Mouse (Mus musculus) embryonic facial prominence, embryonic 12.5 days (tissue): ENCODE results near the gene Ppp1cb. TPM values are rescaled to one million over a fixed set of nuclear protein-coding genes. Genes with fewer than 3 reads are reported as not detected.

Experiments
- ATAC-seq: fragments of 200-750 bp; cut with Nextera tagmentation; 2 replicates; pipeline ENCODE4 v1.8.0; 2017; ENCODE audit not compliant: insufficient number of reproducible peaks, insufficient read depth, low FRiP score, low TSS enrichment
- H3K27ac ChIP-seq: fragments of 300-500 bp; sonication (generic); 2 replicates; pipeline ENCODE4 v1.5.1; 2016; ENCODE audit warnings: mild to moderate bottlenecking
- H3K27me3 ChIP-seq: fragments of 300-500 bp; sonication (generic); 2 replicates; pipeline ENCODE4 v1.6.1; 2016; ENCODE audit warnings: mild to moderate bottlenecking, moderate library complexity
- H3K36me3 ChIP-seq: fragments of 300-500 bp; sonication (generic); 2 replicates; pipeline ENCODE4 v1.6.1; 2016; ENCODE audit warnings: mild to moderate bottlenecking
- H3K4me1 ChIP-seq: fragments of 300-500 bp; sonication (generic); 2 replicates; pipeline ENCODE4 v1.6.1; 2016
- H3K4me2 ChIP-seq: fragments of 300-500 bp; sonication (generic); replicated peaks from 2 replicates; pipeline ENCODE4 v1.6.1; 2016; ENCODE audit warnings: mild to moderate bottlenecking, moderate library complexity
- H3K4me3 ChIP-seq: fragments of 300-500 bp; sonication (generic); 2 replicates; pipeline ENCODE4 v1.5.1; 2016; ENCODE audit warnings: mild to moderate bottlenecking
- H3K9ac ChIP-seq: fragments of 300-500 bp; sonication (generic); 2 replicates; pipeline ENCODE4 v1.6.1; 2016; ENCODE audit warnings: mild to moderate bottlenecking, moderate library complexity
- H3K9me3 ChIP-seq: fragments of 300-500 bp; sonication (generic); 2 replicates; pipeline ENCODE4 v1.6.1; 2016; ENCODE audit warnings: mild to moderate bottlenecking, moderate library complexity
- WGBS: fragments of 180-500 bp; shearing (Covaris S2); methylation state at CpG from one replicate; pipeline ENCODE4 v1.1.7; 2016; 5-methylcytosine and 5-hydroxymethylcytosine counted together
- polyA plus RNA-seq: library from polyadenylated mRNA; unstranded; fragments of >200 nt; fragmentation: Nextera tagmentation; extraction: Ambion mirVana; gene quantifications from 2 replicates; pipeline ENCODE4 v1.2.1, GENCODE M21; 2016

Gene Ppp1cb
- polyA plus RNA-seq, 1 experiment from 2014 or later: 199 TPM

GRCm38 (mm10) chr5:32508766-32509165, 50.1 kb downstream of the Ppp1cb start:
- Histone ChIP-seq H3K9ac (no peak overlapping the region), H3K9me3 (no peaks in the 10 kb centered on the region), H3K27ac (no peak overlapping the region), H3K4me2 (no peak overlapping the region), H3K27me3 (no peaks in the 10 kb centered on the region), H3K36me3 (peaks cover 11% of the 10 kb centered on the region; the same call in 1 of the 2 replicates), H3K4me3 (no peak overlapping the region), H3K4me1 (no peaks in the 10 kb centered on the region)
- no peak for ATAC-seq
- WGBS: 76% methylated on average over 3 of the region's 3 CpGs

- Histone ChIP-seq H3K9me3 (no peaks in the 10 kb centered on the region), H3K36me3 (no peaks in the 10 kb centered on the region), H3K4me2 (no peak overlapping the region), H3K9ac (no peak overlapping the region), H3K4me3 (no peak overlapping the region), H3K4me1 (no peaks in the 10 kb centered on the region), H3K27me3 (no peaks in the 10 kb centered on the region), H3K27ac (no peak overlapping the region)
- no peak for ATAC-seq
- 49% methylated on average over 1 of the region's 1 CpGs for WGBS
Observed at GRCm38 (mm10) chr5:32520381-32520780, 61.7 kb downstream of the Ppp1cb start.

DNA sequence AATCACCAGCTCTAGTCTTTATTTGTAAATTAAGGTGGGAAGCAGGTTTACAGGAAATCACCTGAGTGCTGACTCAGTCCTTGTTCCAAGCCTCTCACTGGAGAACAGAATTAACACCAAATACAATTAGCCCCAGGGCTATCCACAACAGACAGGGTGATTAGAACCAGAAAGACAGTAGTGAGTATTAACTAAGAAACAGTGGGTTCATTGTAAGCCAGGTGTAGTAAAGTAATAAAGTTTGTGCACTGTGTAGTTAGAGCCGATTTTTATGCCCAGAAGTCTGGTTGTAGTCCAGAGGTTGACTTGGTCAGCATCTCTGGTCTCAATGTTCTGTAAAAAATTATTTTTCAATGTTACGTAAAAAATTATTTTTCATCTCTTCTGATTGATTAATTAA, 90.8 kb downstream of the Ppp1cb start:
- H3K36me3 ChIP-seq: no peaks in the 10 kb centered on the region
- 76% methylated on average over 2 of the region's 2 CpGs for WGBS
- H3K4me2 ChIP-seq: no peak overlapping the region
- no peak for ATAC-seq
- H3K27ac ChIP-seq: no peak overlapping the region
- H3K4me3 ChIP-seq: no peak overlapping the region
- no peaks in the 10 kb centered on the region for H3K9me3 ChIP-seq
- H3K9ac ChIP-seq: no peak overlapping the region
- H3K4me1 ChIP-seq: no peaks in the 10 kb centered on the region
- no peaks in the 10 kb centered on the region for H3K27me3 ChIP-seq

GRCm38 (mm10) chr5:32564697-32565096, 106.1 kb downstream of the Ppp1cb start:
- Histone ChIP-seq H3K36me3 (no peaks in the 10 kb centered on the region), H3K4me3 (no peak overlapping the region), H3K27me3 (no peaks in the 10 kb centered on the region), H3K4me1 (no peaks in the 10 kb centered on the region), H3K9me3 (no peaks in the 10 kb centered on the region), H3K9ac (no peak overlapping the region), H3K4me2 (no peak overlapping the region), H3K27ac (no peak overlapping the region)
- WGBS: 70% methylated on average over 1 of the region's 1 CpGs
- ATAC-seq: no peak

Other genes with a start within 250 kb of the Ppp1cb start
- 0.22 and 0.27 TPM in 2 replicates for gene Plb1, start 226.1 kb upstream of the Ppp1cb start, polyA plus RNA-seq
- gene Yes1, start 152.3 kb downstream of the Ppp1cb start, polyA plus RNA-seq: 38.7 and 39.2 TPM in 2 replicates